Mouse (Mus musculus) activated CD4-positive, CD25-positive, alpha-beta regulatory T cell, adult 4 months (primary cell): Measurements from ENCODE around the gene Shox2. TPM values are rescaled to one million over a fixed set of nuclear protein-coding genes. Genes with fewer than 3 reads are reported as not detected.

Experiments used
- ATAC-seq: one replicate; pipeline ENCODE4 v1.8.0; 2017
- polyA plus RNA-seq, 2 experiments: library from polyadenylated mRNA; unstranded; fragments of 100-300 nt; shearing (Covaris generic); gene quantifications; one replicate each; pipeline ENCODE4 v1.2.1; 2017

The Shox2 gene
- polyA plus RNA-seq, 2 experiments from 2014 or later = not detected

DNA sequence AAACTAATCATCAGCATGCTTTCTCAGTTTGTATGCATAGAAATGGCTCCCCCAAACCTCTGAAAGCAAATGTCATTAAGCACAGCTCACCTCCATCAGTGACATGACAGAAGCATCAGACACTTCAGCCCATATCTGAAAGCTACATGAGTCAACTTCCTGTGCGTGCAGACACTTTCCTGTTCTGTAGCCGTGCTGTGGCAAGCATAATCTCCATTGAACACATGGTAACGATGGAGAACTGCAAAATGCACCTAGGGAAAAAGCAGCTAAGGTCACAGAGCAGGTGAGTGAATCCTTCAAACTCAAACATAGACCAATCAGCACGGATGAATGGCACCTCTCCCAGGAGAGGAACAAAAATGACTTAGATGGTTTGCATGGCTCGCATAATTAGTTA is 21.6 kb downstream of the Shox2 start:
- ATAC-seq = no peak

DNA sequence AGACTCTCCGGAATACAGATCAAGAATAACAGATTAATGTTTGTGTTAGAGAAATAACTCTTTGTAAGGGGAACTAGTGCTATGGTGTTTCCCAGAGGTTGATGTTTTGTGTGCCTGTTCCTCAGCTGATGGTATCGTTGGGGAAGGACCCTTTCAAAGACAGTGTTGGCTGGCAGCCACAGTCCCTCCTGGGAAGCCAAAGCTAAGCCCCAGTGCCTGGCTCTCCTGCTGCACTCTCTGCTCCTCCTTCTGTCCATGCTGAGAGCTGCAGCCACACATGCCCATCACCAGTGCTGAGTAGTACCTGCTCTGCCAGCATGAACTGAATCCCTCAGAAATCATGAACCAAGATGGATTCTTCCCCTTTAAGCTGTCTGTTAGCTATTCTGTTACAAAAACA is 26.4 kb downstream of the Shox2 start:
- ATAC-seq = no peak

DNA sequence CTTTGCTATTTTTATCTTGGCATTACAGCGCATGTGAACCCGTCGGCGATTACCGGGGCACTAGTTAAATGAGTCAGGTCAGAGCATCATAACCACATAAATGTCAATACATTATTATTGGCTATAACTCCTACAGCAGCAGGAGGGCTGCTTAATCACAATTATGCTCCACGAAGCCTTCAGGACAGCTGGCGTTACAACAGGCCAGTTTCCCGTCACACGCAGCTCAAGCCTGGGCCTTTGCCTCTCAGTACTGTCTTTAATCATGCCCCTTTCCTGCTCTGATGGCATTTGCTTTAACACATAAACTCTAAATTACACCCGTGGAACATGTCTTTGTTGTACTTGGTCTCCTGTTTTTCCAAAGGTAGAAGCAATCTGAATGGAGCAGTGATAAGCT is 41.9 kb downstream of the Shox2 start:
- ATAC-seq = no peak

DNA sequence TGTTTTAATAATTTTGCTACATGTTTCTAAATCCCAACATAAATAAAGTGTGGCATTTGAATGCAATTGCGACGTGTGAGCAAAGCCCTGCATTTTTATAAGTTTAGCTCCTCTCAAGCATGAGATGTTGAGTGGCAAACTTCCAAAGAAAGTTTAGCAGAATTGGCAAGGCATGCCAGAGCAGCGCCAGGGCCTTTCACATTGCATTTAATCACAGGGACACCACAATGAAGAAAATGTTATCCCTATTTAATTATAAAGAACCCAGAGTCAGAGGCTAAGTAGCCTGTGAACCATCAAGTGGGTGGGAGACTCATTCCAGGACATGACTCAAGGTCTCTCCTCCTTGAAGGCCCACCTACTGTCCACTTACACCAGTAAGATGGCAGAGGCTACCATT is 59.1 kb downstream of the Shox2 start:
- ATAC-seq = no peak

Other genes with a start within 250 kb of the Shox2 start
- gene Rsrc1, start 381 bp downstream of the Shox2 start, polyA plus RNA-seq = 10 to 100 TPM; 32.0 to 42.4 TPM